Mouse (Mus musculus) stomach, postnatal 0 days (tissue): ENCODE data around the gene Nap1l1. TPM values are rescaled to one million over a fixed set of nuclear protein-coding genes. Genes with fewer than 3 reads are reported as not detected.

Experiments
- ATAC-seq: fragments of 200-750 bp; cut with Nextera tagmentation; 2 replicates; pipeline ENCODE4 v1.8.0; 2017; ENCODE audit not compliant: low FRiP score, low TSS enrichment
- DNase-seq: peaks from one replicate; pipeline ENCODE4 v3.0.0-alpha.2; 2016; ENCODE audit warnings: low spot score
- H3K27ac ChIP-seq: fragments of 300-500 bp; sonication (generic); replicated peaks from 2 replicates; pipeline ENCODE4 v1.5.1; 2014; ENCODE audit warnings: mild to moderate bottlenecking, control low read depth
- H3K27me3 ChIP-seq: fragments of 300-500 bp; sonication (generic); 2 replicates; pipeline ENCODE4 v1.6.1; 2014; ENCODE audit warnings: low read length; ENCODE audit not compliant: control insufficient read depth, insufficient read depth
- H3K36me3 ChIP-seq: fragments of 300-500 bp; sonication (generic); 2 replicates; pipeline ENCODE4 v1.6.1; 2014; ENCODE audit warnings: low read length, mixed read lengths; ENCODE audit not compliant: control insufficient read depth, insufficient read depth
- H3K4me1 ChIP-seq: fragments of 300-500 bp; sonication (generic); replicated peaks from 2 replicates; pipeline ENCODE4 v1.6.1; 2014; ENCODE audit warnings: antibody characterized with exemption; ENCODE audit not compliant: control insufficient read depth, insufficient read depth
- H3K4me2 ChIP-seq: fragments of 300-500 bp; sonication (generic); replicated peaks from 2 replicates; pipeline ENCODE4 v1.6.1; 2014; ENCODE audit warnings: low read depth, mild to moderate bottlenecking, control low read depth, moderate library complexity
- H3K4me3 ChIP-seq: fragments of 300-500 bp; sonication (generic); 2 replicates; pipeline ENCODE4 v1.5.1; 2014; ENCODE audit warnings: low read depth, low read length, control low read depth
- H3K9ac ChIP-seq: fragments of 300-500 bp; sonication (generic); 2 replicates; pipeline ENCODE4 v1.6.1; 2014; ENCODE audit warnings: mild to moderate bottlenecking, low read length, control low read depth, mixed read lengths
- H3K9me3 ChIP-seq: fragments of 300-500 bp; sonication (generic); 2 replicates; pipeline ENCODE4 v1.6.1; 2016; ENCODE audit warnings: low read length; ENCODE audit not compliant: control insufficient read depth
- CTCF ChIP-seq: IDR thresholded peaks from 2 replicates; pipeline ENCODE4 v1.5.1; 2016; ENCODE audit warnings: antibody characterized with exemption, low read depth, mild to moderate bottlenecking, moderate library complexity
- EP300 ChIP-seq: optimal IDR thresholded peaks from 2 replicates; pipeline ENCODE3; 2016; ENCODE audit warnings: antibody characterized with exemption
- WGBS: fragments of 180-500 bp; shearing (Covaris S2); extraction: QIAGEN DNeasy Blood & Tissue Kit; methylation state at CpG from one replicate; pipeline ENCODE4 v1.1.7; 2014; 5-methylcytosine and 5-hydroxymethylcytosine counted together
- polyA plus RNA-seq: library from polyadenylated mRNA; unstranded; fragments of >200 nt; fragmentation: Nextera tagmentation; extraction: Ambion mirVana; gene quantifications from 2 replicates; pipeline ENCODE4 v1.2.1, GENCODE M21; 2015

Gene Nap1l1
- polyA plus RNA-seq, 1 experiment from 2014 or later, result 90.6 TPM

DNA sequence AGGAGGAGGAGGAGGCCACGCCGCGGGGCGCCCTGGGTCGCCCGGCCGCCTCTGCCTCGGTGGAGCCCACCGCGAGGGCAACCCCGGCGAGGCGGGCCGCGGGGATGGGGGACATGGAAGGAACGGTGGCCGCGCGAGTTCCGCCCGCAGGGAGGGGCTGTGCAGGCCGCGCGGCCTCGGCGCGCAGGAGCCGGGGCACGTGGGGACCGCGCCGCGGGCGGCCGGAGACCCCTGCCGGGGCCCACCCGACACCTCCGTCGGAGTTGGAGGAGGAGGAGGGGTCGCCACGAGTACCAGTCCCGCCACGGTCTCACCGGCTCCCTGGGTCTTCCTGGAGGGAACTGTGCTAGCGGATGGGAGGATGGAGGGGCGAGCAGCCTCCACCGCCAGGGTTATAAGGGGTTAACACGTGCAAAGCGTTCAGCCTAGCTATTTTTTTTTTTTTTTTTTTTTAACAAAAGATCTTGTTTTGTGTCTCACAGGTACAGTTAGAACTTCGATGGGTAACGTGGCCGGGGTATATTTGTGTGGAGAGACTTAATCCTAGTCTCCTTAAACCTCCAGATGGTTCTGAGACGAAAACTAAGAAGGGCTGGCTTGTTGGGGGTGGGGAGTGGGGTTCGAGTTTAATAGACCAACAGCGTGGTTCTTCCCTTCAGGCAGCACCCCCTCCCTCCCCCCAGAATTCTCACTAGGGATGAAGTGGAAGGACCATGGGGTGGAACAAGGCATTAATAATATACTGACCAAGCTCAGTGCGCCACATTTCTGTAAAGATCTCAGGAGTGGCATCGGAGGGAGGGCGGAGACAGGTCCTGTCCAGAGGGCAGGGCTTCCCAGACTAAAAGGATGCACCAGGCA, 718 bp downstream of the Nap1l1 start:
- no peak for TF ChIP-seq EP300
- peak; percentile 80 for ATAC-seq
- Histone ChIP-seq H3K27me3 (no peaks in the 10 kb centered on the region), H3K4me3 (peak overlapping the region; percentile 91), H3K4me1 (no peaks in the 10 kb centered on the region; the same call in 1 of the 2 replicates), H3K9me3 (no peaks in the 10 kb centered on the region), H3K27ac (peak overlapping the region; percentile 88), H3K4me2 (peak overlapping the region; percentile 84), H3K36me3 (no peaks in the 10 kb centered on the region), H3K9ac (peak overlapping the region; percentile 89)
- DNase-seq, result peak; percentile 59
- under 1% methylated on average over 35 of the region's 58 CpGs for WGBS

- no peak overlapping the region for H3K4me2 ChIP-seq
- no peak for TF ChIP-seq CTCF
- no peak for TF ChIP-seq EP300
- no peak overlapping the region for H3K4me3 ChIP-seq
- H3K27me3 ChIP-seq, result no peaks in the 10 kb centered on the region
- WGBS, result 42% methylated on average over 4 of the region's 4 CpGs
- no peak overlapping the region for H3K27ac ChIP-seq
- H3K9me3 ChIP-seq, result no peaks in the 10 kb centered on the region
- H3K36me3 ChIP-seq, result no peaks in the 10 kb centered on the region
- H3K9ac ChIP-seq, result no peak overlapping the region
- ATAC-seq (no peak), DNase-seq (no peak)
- H3K4me1 ChIP-seq, result no peaks in the 10 kb centered on the region; the same call in 1 of the 2 replicates
Observed at GRCm38 (mm10) chr10:111476301-111476700, 3.3 kb downstream of the Nap1l1 start.

DNA sequence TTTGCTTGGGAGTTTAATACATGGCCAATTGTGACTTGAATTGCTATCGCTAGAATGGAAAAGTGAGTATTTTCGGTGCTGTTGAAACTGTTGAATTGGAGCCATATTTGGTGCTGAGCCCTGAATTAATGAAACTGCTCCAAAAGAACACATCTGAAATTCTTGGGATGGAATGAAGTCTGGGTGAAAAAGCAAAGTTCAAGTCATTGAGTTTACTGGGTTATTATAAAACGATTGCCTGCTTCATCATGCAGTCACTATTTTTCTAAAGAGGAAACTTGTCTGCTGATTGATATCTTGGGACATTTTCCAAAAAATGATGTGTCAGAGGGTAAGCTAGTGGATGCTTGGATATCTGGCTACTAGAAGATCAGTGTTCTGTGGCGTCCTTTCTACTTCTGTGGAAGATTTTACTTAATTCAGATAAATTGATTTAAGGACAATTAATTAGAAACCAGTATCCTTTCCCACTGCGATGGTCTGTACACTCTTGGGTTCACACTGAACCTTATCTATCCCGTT, 4.0 kb downstream of the Nap1l1 start:
- H3K4me1 ChIP-seq, result no peaks in the 10 kb centered on the region; the same call in 1 of the 2 replicates
- WGBS, result 67% methylated on average over 6 of the region's 6 CpGs
- no peak for ATAC-seq

DNA sequence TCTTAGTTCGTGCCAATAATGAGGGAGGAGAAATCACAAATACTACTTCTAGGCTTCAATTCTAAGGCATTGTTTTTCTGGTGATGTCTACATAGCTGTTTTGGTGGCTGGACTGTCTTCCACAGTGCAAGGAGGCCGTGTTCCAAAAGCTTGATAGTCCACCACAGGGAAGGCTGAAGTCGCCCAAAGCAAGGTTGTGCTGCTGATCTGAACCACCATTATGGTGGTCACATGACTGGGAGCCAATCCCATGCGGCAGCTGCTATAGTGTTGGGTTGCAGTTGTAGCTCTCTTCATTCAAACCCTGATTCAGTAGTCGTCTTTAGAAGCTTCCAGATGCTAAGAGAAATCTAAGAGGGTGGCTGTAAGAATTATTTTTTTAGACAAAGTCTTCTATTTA, 6.6 kb downstream of the Nap1l1 start:
- no peaks in the 10 kb centered on the region for H3K27me3 ChIP-seq
- H3K9ac ChIP-seq, result no peak overlapping the region
- TF ChIP-seq CTCF (no peak), EP300 (no peak)
- no peak overlapping the region for H3K4me3 ChIP-seq
- H3K4me2 ChIP-seq, result no peak overlapping the region
- no peaks in the 10 kb centered on the region; the same call in 1 of the 2 replicates for H3K36me3 ChIP-seq
- no peak for ATAC-seq
- H3K27ac ChIP-seq, result no peak overlapping the region
- no peak for DNase-seq
- WGBS, result 81% methylated on average over 5 of the region's 5 CpGs
- no peaks in the 10 kb centered on the region; the same call in 1 of the 2 replicates for H3K4me1 ChIP-seq
- H3K9me3 ChIP-seq, result no peaks in the 10 kb centered on the region

More for the DNA sequence above, 4.0 kb downstream of the Nap1l1 start:
- Histone ChIP-seq H3K27me3 (no peaks in the 10 kb centered on the region), H3K36me3 (no peaks in the 10 kb centered on the region; the same call in 1 of the 2 replicates), H3K9ac (no peak overlapping the region), H3K27ac (no peak overlapping the region), H3K4me2 (no peak overlapping the region), H3K9me3 (no peaks in the 10 kb centered on the region), H3K4me3 (no peak overlapping the region)
- no peak for DNase-seq
- TF ChIP-seq EP300 (no peak), CTCF (no peak)

- ATAC-seq (no peak), DNase-seq (no peak)
- Histone ChIP-seq H3K4me3 (no peak overlapping the region), H3K9me3 (no peaks in the 10 kb centered on the region), H3K36me3 (no peaks in the 10 kb centered on the region; the same call in 1 of the 2 replicates), H3K9ac (no peak overlapping the region), H3K27ac (no peak overlapping the region), H3K4me1 (no peaks in the 10 kb centered on the region), H3K4me2 (no peak overlapping the region), H3K27me3 (no peaks in the 10 kb centered on the region)
- WGBS, result 84% methylated on average over 2 of the region's 2 CpGs
- TF ChIP-seq EP300 (no peak), CTCF (no peak)
Observed at GRCm38 (mm10) chr10:111482654-111483053, 9.6 kb downstream of the Nap1l1 start.

GRCm38 (mm10) chr10:111484079-111484478, 11.1 kb downstream of the Nap1l1 start:
- H3K27me3 ChIP-seq, result no peaks in the 10 kb centered on the region
- H3K27ac ChIP-seq, result no peak overlapping the region
- WGBS, result 43% methylated on average over 5 of the region's 5 CpGs
- no peak for ATAC-seq
- no peaks in the 10 kb centered on the region for H3K4me1 ChIP-seq
- no peak for DNase-seq
- TF ChIP-seq CTCF, result no peak
- no peak for TF ChIP-seq EP300
- no peaks in the 10 kb centered on the region; the same call in 1 of the 2 replicates for H3K36me3 ChIP-seq
- 0 out of 2 replicates have a peak overlapping the region, but pooled peaks have one; percentile 13 for H3K9ac ChIP-seq
- H3K4me2 ChIP-seq, result no peak overlapping the region
- no peaks in the 10 kb centered on the region for H3K9me3 ChIP-seq
- no peak overlapping the region for H3K4me3 ChIP-seq
